Mouse (Mus musculus) midbrain, embryonic 15.5 days (tissue): Measurements from ENCODE around the gene Tmem131. TPM values are rescaled to one million over a fixed set of nuclear protein-coding genes. Genes with fewer than 3 reads are reported as not detected.

Experiments
- ATAC-seq: fragments of 200-750 bp; cut with Nextera tagmentation; replicated peaks from 2 replicates; pipeline ENCODE4 v1.8.0; 2017; ENCODE audit warnings: moderate TSS enrichment
- H3K27ac ChIP-seq: fragments of 300-500 bp; sonication (generic); 2 replicates; pipeline ENCODE4 v1.5.1; 2015; ENCODE audit warnings: mild to moderate bottlenecking, inconsistent platforms
- H3K27me3 ChIP-seq: fragments of 300-500 bp; sonication (generic); replicated peaks from 2 replicates; pipeline ENCODE4 v1.6.1; 2015; ENCODE audit warnings: inconsistent platforms
- H3K36me3 ChIP-seq: fragments of 300-500 bp; sonication (generic); replicated peaks from 2 replicates; pipeline ENCODE4 v1.6.1; 2015; ENCODE audit warnings: inconsistent platforms
- H3K4me1 ChIP-seq: fragments of 300-500 bp; sonication (generic); 2 replicates; pipeline ENCODE4 v1.6.1; 2015; ENCODE audit warnings: inconsistent platforms
- H3K4me2 ChIP-seq: fragments of 300-500 bp; sonication (generic); 2 replicates; pipeline ENCODE4 v1.6.1; 2015; ENCODE audit warnings: inconsistent platforms, mild to moderate bottlenecking, moderate library complexity
- H3K4me3 ChIP-seq: fragments of 300-500 bp; sonication (generic); 2 replicates; pipeline ENCODE4 v1.5.1; 2015; ENCODE audit warnings: mild to moderate bottlenecking, inconsistent platforms
- H3K9ac ChIP-seq: fragments of 300-500 bp; sonication (generic); 2 replicates; pipeline ENCODE4 v1.6.1; 2015; ENCODE audit warnings: mild to moderate bottlenecking, inconsistent platforms
- H3K9me3 ChIP-seq: fragments of 300-500 bp; sonication (generic); 2 replicates; pipeline ENCODE4 v1.6.1; 2016; ENCODE audit warnings: inconsistent platforms
- WGBS: fragments of 180-500 bp; shearing (Covaris S2); methylation state at CpG from one replicate; pipeline ENCODE4 v1.1.7; 2015; ENCODE audit warnings: mixed read lengths; 5-methylcytosine and 5-hydroxymethylcytosine counted together
- polyA plus RNA-seq: library from polyadenylated mRNA; unstranded; fragments of >200 nt; fragmentation: Nextera tagmentation; extraction: Ambion mirVana; gene quantifications from 2 replicates; pipeline ENCODE4 v1.2.1, GENCODE M21; 2015

Gene Tmem131
- polyA plus RNA-seq, 1 experiment from 2014 or later: 14.8 TPM

DNA sequence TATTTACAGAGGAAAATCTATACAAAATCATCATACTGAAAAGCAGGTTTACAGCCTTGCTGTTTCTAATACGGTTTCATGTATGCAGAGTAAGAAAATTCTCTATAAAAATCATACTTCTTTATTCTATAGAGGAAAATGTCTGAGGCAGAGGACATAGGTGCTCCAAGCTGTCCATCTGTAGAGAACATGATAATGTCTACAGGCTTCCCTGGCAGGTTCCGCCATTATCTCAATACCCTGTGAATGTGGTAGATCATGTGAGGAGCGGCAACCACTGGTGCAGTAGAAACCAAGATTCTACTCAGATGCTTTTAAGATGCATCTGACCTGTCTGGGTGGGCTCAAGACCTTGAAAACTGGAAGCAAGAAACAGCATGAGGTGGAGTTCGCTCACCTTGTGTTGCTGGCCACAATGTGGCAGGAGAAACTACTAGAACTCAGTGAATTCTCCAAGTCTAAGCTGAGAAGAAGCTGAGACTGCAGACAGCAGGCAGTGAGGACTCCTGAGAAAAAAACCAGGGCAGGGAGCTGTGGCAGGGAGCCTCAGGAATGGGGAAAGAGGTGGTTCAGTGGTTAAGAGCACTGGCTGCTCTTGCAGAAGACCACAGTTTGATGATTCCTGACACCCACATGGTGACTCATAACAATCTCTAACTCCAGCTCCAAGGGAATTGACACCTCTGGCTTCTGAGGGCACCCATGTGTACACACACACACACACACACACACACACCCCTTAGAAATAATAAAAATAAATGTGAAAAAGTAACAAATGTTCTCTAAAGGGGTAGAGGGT lies 20.6 kb downstream of the Tmem131 start:
- Histone ChIP-seq H3K4me3 (no peak overlapping the region), H3K4me1 (peaks cover 26% of the 10 kb centered on the region), H3K27me3 (no peaks in the 10 kb centered on the region), H3K9ac (no peak overlapping the region), H3K4me2 (no peak overlapping the region), H3K36me3 (no peaks in the 10 kb centered on the region), H3K9me3 (no peaks in the 10 kb centered on the region), H3K27ac (no peak overlapping the region)
- no peak for ATAC-seq
- WGBS: 97% methylated on average over 4 of the region's 4 CpGs

- Histone ChIP-seq H3K9me3 (no peaks in the 10 kb centered on the region), H3K27ac (no peak overlapping the region)
- ATAC-seq: peak; percentile 29
These were observed 21.7 kb downstream of the Tmem131 start for GRCm38 (mm10) chr1:36921614-36922393.

GRCm38 (mm10) chr1:36920726-36921125 lies 22.7 kb downstream of the Tmem131 start:
- ATAC-seq: no peak
- Histone ChIP-seq H3K4me3 (no peak overlapping the region), H3K36me3 (no peaks in the 10 kb centered on the region), H3K4me1 (peaks cover 26% of the 10 kb centered on the region), H3K27me3 (no peaks in the 10 kb centered on the region), H3K9me3 (no peaks in the 10 kb centered on the region), H3K4me2 (no peak overlapping the region), H3K27ac (no peak overlapping the region), H3K9ac (no peak overlapping the region)
- 72% methylated on average over 4 of the region's 4 CpGs for WGBS

More at GRCm38 (mm10) chr1:36921614-36922393, 21.7 kb downstream of the Tmem131 start:
- H3K27me3 ChIP-seq: no peaks in the 10 kb centered on the region
- H3K4me1 ChIP-seq: peaks cover 26% of the 10 kb centered on the region
- H3K4me2 ChIP-seq: no peak overlapping the region
- H3K36me3 ChIP-seq: no peaks in the 10 kb centered on the region
- no peak overlapping the region for H3K9ac ChIP-seq
- 43% methylated on average over 15 of the region's 15 CpGs for WGBS
- no peak overlapping the region for H3K4me3 ChIP-seq

GRCm38 (mm10) chr1:36920154-36920716 lies 23.2 kb downstream of the Tmem131 start:
- Histone ChIP-seq H3K27me3 (no peaks in the 10 kb centered on the region), H3K4me2 (no peak overlapping the region), H3K4me1 (peaks cover 26% of the 10 kb centered on the region), H3K9me3 (no peaks in the 10 kb centered on the region), H3K9ac (no peak overlapping the region), H3K27ac (no peak overlapping the region), H3K4me3 (no peak overlapping the region), H3K36me3 (no peaks in the 10 kb centered on the region)
- no peak for ATAC-seq
- 55% methylated on average over 3 of the region's 3 CpGs for WGBS

DNA sequence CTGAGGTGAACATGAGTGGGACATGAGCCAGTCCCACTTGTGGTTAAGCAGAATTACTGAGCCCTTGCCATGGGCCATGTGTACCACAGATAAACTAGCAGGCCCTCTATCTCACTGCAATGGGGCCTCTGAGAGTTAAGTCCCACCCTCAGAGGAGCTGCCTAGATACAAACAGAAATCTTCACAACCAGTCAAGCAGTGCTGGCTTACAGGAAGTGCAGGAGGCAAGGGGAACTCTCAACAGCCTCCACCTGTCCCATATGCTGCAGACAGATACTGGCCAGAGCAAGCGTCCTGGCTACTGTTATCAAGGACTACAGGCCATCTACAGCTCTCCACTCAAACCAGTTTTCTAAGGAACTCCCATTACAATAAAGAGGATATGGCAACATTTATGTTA lies 23.7 kb downstream of the Tmem131 start:
- no peaks in the 10 kb centered on the region for H3K9me3 ChIP-seq
- peaks cover 26% of the 10 kb centered on the region for H3K4me1 ChIP-seq
- ATAC-seq: no peak
- no peak overlapping the region for H3K27ac ChIP-seq
- H3K27me3 ChIP-seq: no peaks in the 10 kb centered on the region
- 71% methylated on average over 1 of the region's 1 CpGs for WGBS
- H3K36me3 ChIP-seq: no peaks in the 10 kb centered on the region
- H3K4me2 ChIP-seq: no peak overlapping the region
- H3K4me3 ChIP-seq: no peak overlapping the region
- H3K9ac ChIP-seq: no peak overlapping the region

DNA sequence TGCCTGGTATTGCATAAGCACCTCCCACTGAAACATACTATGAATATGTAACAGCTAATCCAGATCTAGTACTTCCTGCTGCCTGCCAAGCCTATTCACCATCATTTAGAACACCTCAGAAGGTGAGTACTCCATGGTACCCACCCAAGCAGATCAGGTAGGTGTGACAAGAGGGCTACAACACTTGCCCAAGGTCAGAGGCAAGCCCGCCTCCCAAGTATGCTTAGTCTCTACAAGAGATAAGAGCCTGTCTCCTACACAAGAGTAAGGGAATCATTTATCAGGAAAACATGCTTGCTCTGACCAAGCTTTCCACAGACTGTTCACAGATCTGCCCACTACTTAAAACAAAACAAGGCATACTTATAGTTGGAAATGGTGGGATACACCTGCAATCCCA lies 26.0 kb downstream of the Tmem131 start:
- H3K9me3 ChIP-seq: no peaks in the 10 kb centered on the region
- no peak overlapping the region for H3K27ac ChIP-seq
- no peak for ATAC-seq
- no peak overlapping the region for H3K4me3 ChIP-seq
- 95% methylated on average over 1 of the region's 1 CpGs for WGBS
- H3K9ac ChIP-seq: no peak overlapping the region
- H3K4me2 ChIP-seq: no peak overlapping the region
- no peaks in the 10 kb centered on the region for H3K27me3 ChIP-seq
- no peaks in the 10 kb centered on the region for H3K36me3 ChIP-seq
- H3K4me1 ChIP-seq: peaks cover 26% of the 10 kb centered on the region

DNA sequence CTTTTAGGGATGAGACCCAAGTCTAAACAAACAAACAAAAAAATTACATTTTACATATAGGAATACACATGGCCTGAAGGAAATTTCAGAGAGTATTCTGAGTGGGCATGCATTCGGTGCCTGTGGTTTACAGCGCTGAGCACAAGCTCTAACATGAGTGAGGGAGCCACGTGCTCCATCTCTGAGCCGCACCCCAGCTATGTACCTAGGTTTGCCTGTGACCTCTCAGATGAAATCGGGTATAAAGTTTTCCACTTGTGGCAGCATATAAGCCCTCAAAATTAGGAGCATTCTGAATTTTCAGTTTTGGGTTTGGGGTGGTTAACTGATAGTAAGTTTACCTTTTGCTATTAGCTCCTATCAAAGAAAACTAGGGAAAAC lies 28.3 kb downstream of the Tmem131 start:
- ATAC-seq: no peak
- no peaks in the 10 kb centered on the region for H3K36me3 ChIP-seq
- H3K9ac ChIP-seq: no peak overlapping the region
- H3K4me2 ChIP-seq: no peak overlapping the region
- H3K4me1 ChIP-seq: peaks cover 6% of the 10 kb centered on the region
- no peak overlapping the region for H3K4me3 ChIP-seq
- 93% methylated on average over 5 of the region's 5 CpGs for WGBS
- no peaks in the 10 kb centered on the region for H3K9me3 ChIP-seq
- H3K27me3 ChIP-seq: no peaks in the 10 kb centered on the region
- no peak overlapping the region for H3K27ac ChIP-seq

- H3K27ac ChIP-seq: no peak overlapping the region
- no peak overlapping the region for H3K4me3 ChIP-seq
- H3K36me3 ChIP-seq: no peaks in the 10 kb centered on the region
- no peaks in the 10 kb centered on the region for H3K27me3 ChIP-seq
- peaks cover 4% of the 10 kb centered on the region; the same call in 1 of the 2 replicates for H3K4me1 ChIP-seq
- H3K9ac ChIP-seq: no peak overlapping the region
- no peak for ATAC-seq
- 55% methylated on average over 7 of the region's 7 CpGs for WGBS
- no peak overlapping the region for H3K4me2 ChIP-seq
- no peaks in the 10 kb centered on the region for H3K9me3 ChIP-seq
These were observed 28.8 kb downstream of the Tmem131 start for GRCm38 (mm10) chr1:36914455-36915199.

GRCm38 (mm10) chr1:36913806-36914205 lies 29.7 kb downstream of the Tmem131 start:
- H3K4me3 ChIP-seq: no peak overlapping the region
- no peak for ATAC-seq
- H3K4me1 ChIP-seq: no peaks in the 10 kb centered on the region
- no peak overlapping the region for H3K9ac ChIP-seq
- no peaks in the 10 kb centered on the region for H3K9me3 ChIP-seq
- H3K36me3 ChIP-seq: no peaks in the 10 kb centered on the region
- H3K27ac ChIP-seq: no peak overlapping the region
- 94% methylated on average over 7 of the region's 7 CpGs for WGBS
- no peaks in the 10 kb centered on the region for H3K27me3 ChIP-seq
- no peak overlapping the region for H3K4me2 ChIP-seq

- H3K9me3 ChIP-seq: no peaks in the 10 kb centered on the region
- no peak for ATAC-seq
- H3K27ac ChIP-seq: no peak overlapping the region
These were observed 31.2 kb downstream of the Tmem131 start for GRCm38 (mm10) chr1:36912239-36912638.

GRCm38 (mm10) chr1:36911603-36912002 lies 31.9 kb downstream of the Tmem131 start:
- Histone ChIP-seq H3K27me3 (no peaks in the 10 kb centered on the region), H3K36me3 (no peaks in the 10 kb centered on the region), H3K4me3 (no peak overlapping the region), H3K4me1 (no peaks in the 10 kb centered on the region), H3K4me2 (no peak overlapping the region), H3K27ac (no peak overlapping the region), H3K9ac (no peak overlapping the region), H3K9me3 (no peaks in the 10 kb centered on the region)
- WGBS: 80% methylated on average over 3 of the region's 3 CpGs
- ATAC-seq: no peak

More at GRCm38 (mm10) chr1:36912239-36912638, 31.2 kb downstream of the Tmem131 start:
- Histone ChIP-seq H3K9ac (no peak overlapping the region), H3K27me3 (no peaks in the 10 kb centered on the region), H3K36me3 (no peaks in the 10 kb centered on the region), H3K4me3 (no peak overlapping the region), H3K4me2 (no peak overlapping the region), H3K4me1 (no peaks in the 10 kb centered on the region)
- WGBS: 93% methylated on average over 1 of the region's 1 CpGs

DNA sequence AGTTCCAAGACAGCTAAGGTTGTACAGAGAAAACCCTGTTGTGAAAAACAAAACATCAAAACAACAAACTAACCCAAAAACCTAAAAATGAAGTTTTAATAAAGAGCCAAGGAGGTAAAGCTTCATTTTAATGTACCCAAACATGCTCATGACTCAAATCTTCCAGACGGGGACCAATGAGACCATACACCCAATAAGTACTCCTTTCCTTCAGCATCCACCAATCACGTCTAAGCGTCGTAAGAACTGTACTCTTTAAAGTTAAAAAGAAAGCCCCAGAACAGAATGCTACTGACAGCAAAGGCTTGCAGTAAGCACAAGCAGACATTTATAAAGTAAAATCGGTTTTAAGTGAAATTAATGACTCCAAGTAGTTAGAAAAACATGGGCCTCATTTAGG lies 33.1 kb downstream of the Tmem131 start:
- Histone ChIP-seq H3K4me1 (no peaks in the 10 kb centered on the region), H3K36me3 (no peaks in the 10 kb centered on the region), H3K9ac (no peak overlapping the region), H3K4me3 (no peak overlapping the region), H3K27ac (no peak overlapping the region), H3K4me2 (no peak overlapping the region), H3K27me3 (no peaks in the 10 kb centered on the region), H3K9me3 (no peaks in the 10 kb centered on the region)
- 95% methylated on average over 5 of the region's 5 CpGs for WGBS
- ATAC-seq: no peak
